Mouse (Mus musculus): Measurements from ENCODE around the gene Fibin. TPM values are rescaled to one million over a fixed set of nuclear protein-coding genes. Genes with fewer than 3 reads are reported as not detected.

Fibin gene
- polyA plus RNA-seq, 1 experiment: not detected

GRCm38 (mm10) chr2:110363855-110364254 lies 872 bp upstream of the Fibin start:
- H3K4me1 ChIP-seq (ENCODE audit: control insufficient read depth, insufficient read depth, low read length): no peaks in the 10 kb centered on the region
- H3K36me3 ChIP-seq (ENCODE audit: control insufficient read depth, insufficient read depth, low read length, poor library complexity, severe bottlenecking): no peaks in the 10 kb centered on the region
- H3K9ac ChIP-seq (ENCODE audit: low read depth, poor library complexity, severe bottlenecking): no peak overlapping the region
- H3K9me3 ChIP-seq (replicated peaks; ENCODE audit: control insufficient read depth, insufficient read depth, low read length, poor library complexity, severe bottlenecking): no peaks in the 10 kb centered on the region
- TF ChIP-seq EP300 (IDR thresholded peaks at IDR 0.05; ENCODE audit: insufficient read depth, low read depth, low read length) (no peak), CTCF (IDR thresholded peaks at IDR 0.05; ENCODE audit: low read depth, low read length) (no peak), POLR2A (IDR thresholded peaks at IDR 0.05; ENCODE audit: insufficient read depth, low read length) (no peak)
- H3K4me3 ChIP-seq (ENCODE audit: low read depth, low read length): no peak overlapping the region
- no peak overlapping the region for H3K27ac ChIP-seq (ENCODE audit: insufficient read depth, low read length)
- H3K27me3 ChIP-seq (ENCODE audit: control insufficient read depth, insufficient read depth, low read length, poor library complexity, severe bottlenecking): no peaks in the 10 kb centered on the region

GRCm38 (mm10) chr2:110353302-110353970 lies 9.5 kb downstream of the Fibin start:
- Histone ChIP-seq H3K9me3 (replicated peaks; ENCODE audit: control insufficient read depth, insufficient read depth, low read length, poor library complexity, severe bottlenecking) (no peaks in the 10 kb centered on the region), H3K4me1 (ENCODE audit: control insufficient read depth, insufficient read depth, low read length) (no peaks in the 10 kb centered on the region), H3K27me3 (ENCODE audit: control insufficient read depth, insufficient read depth, low read length, poor library complexity, severe bottlenecking) (no peaks in the 10 kb centered on the region), H3K27ac (ENCODE audit: insufficient read depth, low read length) (no peak overlapping the region), H3K4me3 (ENCODE audit: low read depth, low read length) (no peak overlapping the region), H3K9ac (ENCODE audit: low read depth, poor library complexity, severe bottlenecking) (no peak overlapping the region), H3K36me3 (ENCODE audit: control insufficient read depth, insufficient read depth, low read length, poor library complexity, severe bottlenecking) (no peaks in the 10 kb centered on the region)
- TF ChIP-seq CTCF (IDR thresholded peaks at IDR 0.05; ENCODE audit: low read depth, low read length) (no peak), POLR2A (IDR thresholded peaks at IDR 0.05; ENCODE audit: insufficient read depth, low read length) (no peak), EP300 (IDR thresholded peaks at IDR 0.05; ENCODE audit: insufficient read depth, low read depth, low read length) (no peak)

GRCm38 (mm10) chr2:110351843-110352251 lies 11.1 kb downstream of the Fibin start:
- Histone ChIP-seq H3K27me3 (ENCODE audit: control insufficient read depth, insufficient read depth, low read length, poor library complexity, severe bottlenecking) (no peaks in the 10 kb centered on the region), H3K4me1 (ENCODE audit: control insufficient read depth, insufficient read depth, low read length) (no peaks in the 10 kb centered on the region), H3K9me3 (replicated peaks; ENCODE audit: control insufficient read depth, insufficient read depth, low read length, poor library complexity, severe bottlenecking) (no peaks in the 10 kb centered on the region), H3K9ac (ENCODE audit: low read depth, poor library complexity, severe bottlenecking) (no peak overlapping the region), H3K27ac (ENCODE audit: insufficient read depth, low read length) (no peak overlapping the region), H3K4me3 (ENCODE audit: low read depth, low read length) (no peak overlapping the region), H3K36me3 (ENCODE audit: control insufficient read depth, insufficient read depth, low read length, poor library complexity, severe bottlenecking) (no peaks in the 10 kb centered on the region)
- TF ChIP-seq EP300 (IDR thresholded peaks at IDR 0.05; ENCODE audit: insufficient read depth, low read depth, low read length) (no peak), POLR2A (IDR thresholded peaks at IDR 0.05; ENCODE audit: insufficient read depth, low read length) (no peak), CTCF (IDR thresholded peaks at IDR 0.05; ENCODE audit: low read depth, low read length) (no peak)

GRCm38 (mm10) chr2:110351406-110351805 lies 11.6 kb downstream of the Fibin start:
- TF ChIP-seq EP300 (IDR thresholded peaks at IDR 0.05; ENCODE audit: insufficient read depth, low read depth, low read length) (no peak), CTCF (IDR thresholded peaks at IDR 0.05; ENCODE audit: low read depth, low read length) (no peak), POLR2A (IDR thresholded peaks at IDR 0.05; ENCODE audit: insufficient read depth, low read length) (no peak)
- H3K9ac ChIP-seq (ENCODE audit: low read depth, poor library complexity, severe bottlenecking): no peak overlapping the region
- no peaks in the 10 kb centered on the region for H3K27me3 ChIP-seq (ENCODE audit: control insufficient read depth, insufficient read depth, low read length, poor library complexity, severe bottlenecking)
- no peak overlapping the region for H3K27ac ChIP-seq (ENCODE audit: insufficient read depth, low read length)
- H3K4me1 ChIP-seq (ENCODE audit: control insufficient read depth, insufficient read depth, low read length): no peaks in the 10 kb centered on the region
- no peaks in the 10 kb centered on the region for H3K36me3 ChIP-seq (ENCODE audit: control insufficient read depth, insufficient read depth, low read length, poor library complexity, severe bottlenecking)
- no peaks in the 10 kb centered on the region for H3K9me3 ChIP-seq (replicated peaks; ENCODE audit: control insufficient read depth, insufficient read depth, low read length, poor library complexity, severe bottlenecking)
- H3K4me3 ChIP-seq (ENCODE audit: low read depth, low read length): no peak overlapping the region

- TF ChIP-seq EP300 (IDR thresholded peaks at IDR 0.05; ENCODE audit: insufficient read depth, low read depth, low read length): no peak
- TF ChIP-seq CTCF (IDR thresholded peaks at IDR 0.05; ENCODE audit: low read depth, low read length): no peak
- no peak for TF ChIP-seq POLR2A (IDR thresholded peaks at IDR 0.05; ENCODE audit: insufficient read depth, low read length)
- Histone ChIP-seq H3K4me3 (ENCODE audit: low read depth, low read length) (no peak overlapping the region), H3K9me3 (replicated peaks; ENCODE audit: control insufficient read depth, insufficient read depth, low read length, poor library complexity, severe bottlenecking) (no peaks in the 10 kb centered on the region)
These were observed 34.0 kb downstream of the Fibin start for GRCm38 (mm10) chr2:110328953-110329352.

GRCm38 (mm10) chr2:110319949-110320348 lies 43.0 kb downstream of the Fibin start:
- no peak overlapping the region for H3K9ac ChIP-seq (ENCODE audit: low read depth, poor library complexity, severe bottlenecking)
- H3K4me3 ChIP-seq (ENCODE audit: low read depth, low read length): no peak overlapping the region
- TF ChIP-seq POLR2A (IDR thresholded peaks at IDR 0.05; ENCODE audit: insufficient read depth, low read length) (no peak), EP300 (IDR thresholded peaks at IDR 0.05; ENCODE audit: insufficient read depth, low read depth, low read length) (no peak), CTCF (IDR thresholded peaks at IDR 0.05; ENCODE audit: low read depth, low read length) (no peak)
- no peaks in the 10 kb centered on the region for H3K36me3 ChIP-seq (ENCODE audit: control insufficient read depth, insufficient read depth, low read length, poor library complexity, severe bottlenecking)
- H3K4me1 ChIP-seq (ENCODE audit: control insufficient read depth, insufficient read depth, low read length): no peaks in the 10 kb centered on the region
- no peaks in the 10 kb centered on the region for H3K27me3 ChIP-seq (ENCODE audit: control insufficient read depth, insufficient read depth, low read length, poor library complexity, severe bottlenecking)
- no peak overlapping the region for H3K27ac ChIP-seq (ENCODE audit: insufficient read depth, low read length)
- no peaks in the 10 kb centered on the region for H3K9me3 ChIP-seq (replicated peaks; ENCODE audit: control insufficient read depth, insufficient read depth, low read length, poor library complexity, severe bottlenecking)

More at GRCm38 (mm10) chr2:110328953-110329352, 34.0 kb downstream of the Fibin start:
- Histone ChIP-seq H3K4me1 (ENCODE audit: control insufficient read depth, insufficient read depth, low read length) (no peaks in the 10 kb centered on the region), H3K9ac (ENCODE audit: low read depth, poor library complexity, severe bottlenecking) (no peak overlapping the region), H3K36me3 (ENCODE audit: control insufficient read depth, insufficient read depth, low read length, poor library complexity, severe bottlenecking) (no peaks in the 10 kb centered on the region), H3K27ac (ENCODE audit: insufficient read depth, low read length) (no peak overlapping the region), H3K27me3 (ENCODE audit: control insufficient read depth, insufficient read depth, low read length, poor library complexity, severe bottlenecking) (no peaks in the 10 kb centered on the region)
